Mouse (Mus musculus): ENCODE results near the gene Mum1.

DNA sequence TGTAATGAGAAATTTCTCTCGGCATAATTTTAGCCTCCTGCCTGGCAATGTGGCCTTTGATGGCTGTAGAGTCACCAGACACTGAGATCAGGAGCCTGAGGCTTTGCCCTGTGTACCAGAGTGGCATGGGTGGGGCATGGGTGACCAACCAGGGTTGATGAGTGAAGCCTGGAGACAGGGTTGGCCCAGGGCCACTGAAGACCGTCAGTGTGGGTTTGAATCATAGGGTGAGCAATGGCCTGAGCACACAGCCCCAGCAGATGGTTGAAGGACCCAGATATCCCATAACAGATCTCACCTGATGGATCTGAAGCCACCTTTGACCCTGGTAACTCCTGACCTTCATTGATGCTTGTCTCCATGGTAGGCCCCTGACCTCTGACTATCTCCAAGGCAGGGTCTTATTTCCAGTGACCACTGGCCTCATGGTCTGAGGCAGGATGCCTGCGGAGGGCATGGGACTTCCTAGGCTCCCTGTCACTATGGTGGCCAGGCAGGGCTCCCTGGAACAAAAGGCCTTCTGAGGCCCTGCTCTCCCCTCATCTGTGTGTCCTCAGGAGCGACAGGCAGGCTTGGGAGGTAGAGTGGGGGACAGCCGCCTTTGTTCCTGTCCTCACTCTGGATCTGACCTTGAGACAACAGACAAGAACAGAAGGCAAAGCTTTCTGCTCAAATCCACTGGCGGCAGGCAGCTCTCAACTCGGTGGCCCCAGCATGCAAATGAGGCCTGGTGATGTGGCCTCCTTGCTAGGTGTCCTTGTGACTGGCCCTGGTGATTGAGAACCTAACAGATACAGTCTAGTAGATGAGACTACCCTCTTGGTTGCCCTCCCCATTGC is 48.6 kb upstream of the Mum1 start:
- TF ChIP-seq EP300 (IDR thresholded peaks at IDR 0.05): no peak
- no peak for TF ChIP-seq CTCF (IDR thresholded peaks at IDR 0.05)
